Mouse (Mus musculus) C2C12 (cell line): ENCODE data around the gene Tmem17. TPM values are rescaled to one million over a fixed set of nuclear protein-coding genes. Genes with fewer than 3 reads are reported as not detected.

Experiments used
- H3K27me3 ChIP-seq: one replicate; pipeline ENCODE4 v1.6.1; 2011; ENCODE audit not compliant: control insufficient read depth, insufficient read depth, insufficient read length
- H3K36me3 ChIP-seq: one replicate; pipeline ENCODE4 v1.6.1; 2011; ENCODE audit not compliant: control insufficient read depth, insufficient read depth
- H3K4me3 ChIP-seq: one replicate; pipeline ENCODE4 v1.5.1; 2011; ENCODE audit warnings: mild to moderate bottlenecking, control low read depth; ENCODE audit not compliant: poor library complexity, insufficient read depth, severe bottlenecking
- H3K79me2 ChIP-seq: one replicate; pipeline ENCODE4 v1.6.1; 2011; ENCODE audit not compliant: control insufficient read depth, insufficient read depth
- H3K79me3 ChIP-seq: one replicate; pipeline ENCODE4 v1.6.1; 2011; ENCODE audit warnings: low read depth, control low read depth
- H3ac ChIP-seq: one replicate; pipeline ENCODE3; 2011; ENCODE audit warnings: low read depth; ENCODE audit not compliant: control insufficient read depth, insufficient read length
- CEBPB ChIP-seq: IDR thresholded peaks from one replicate; pipeline ENCODE4 v1.6.1; 2011; ENCODE audit warnings: low read depth, mild to moderate bottlenecking, control low read depth, moderate library complexity
- CTCF ChIP-seq: IDR thresholded peaks from one replicate; pipeline ENCODE4 v1.5.1; 2011; ENCODE audit not compliant: control insufficient read depth, insufficient read depth, insufficient read length
- FOSL1 ChIP-seq: IDR thresholded peaks from one replicate; pipeline ENCODE4 v1.8.0; 2011; ENCODE audit warnings: mild to moderate bottlenecking, low read length; ENCODE audit not compliant: poor library complexity, insufficient read depth, severe bottlenecking
- MAX ChIP-seq: IDR thresholded peaks from one replicate; pipeline ENCODE4 v1.6.1; 2011; ENCODE audit warnings: mild to moderate bottlenecking, control low read depth
- MYOD1 ChIP-seq: IDR thresholded peaks from one replicate; pipeline ENCODE4 v1.6.1; 2011; ENCODE audit warnings: low read depth; ENCODE audit not compliant: control insufficient read depth, insufficient read length
- MYOG ChIP-seq: IDR thresholded peaks from one replicate; pipeline ENCODE4 v1.6.1; 2011; ENCODE audit not compliant: control insufficient read depth, insufficient read length; ENCODE audit errors: extremely low read depth
- USF1 ChIP-seq: IDR thresholded peaks from one replicate; pipeline ENCODE4 v1.6.1; 2011; ENCODE audit warnings: low read depth, mild to moderate bottlenecking, control low read depth, moderate library complexity
- polyA plus RNA-seq: library from polyadenylated mRNA; unstranded; fragments of >200 nt; fragmentation: generic; extraction: Trizol; gene quantifications from one replicate; pipeline ENCODE4 v1.2.1, GENCODE M21; 2012; ENCODE audit warnings: missing spikeins

Tmem17 gene
- polyA plus RNA-seq, 1 experiment = 2.7 TPM

- Histone ChIP-seq H3K79me3 (no peaks in the 10 kb centered on the region), H3K27me3 (peaks cover 5% of the 10 kb centered on the region), H3K4me3 (no peak overlapping the region), H3K79me2 (no peaks in the 10 kb centered on the region), H3K36me3 (no peaks in the 10 kb centered on the region), H3ac (no peak overlapping the region)
- TF ChIP-seq MYOG (no peak), MYOD1 (no peak), USF1 (no peak), CTCF (no peak), MAX (no peak), CEBPB (no peak)
These were observed 49.4 kb downstream of the Tmem17 start for GRCm38 (mm10) chr11:22561329-22561592.

GRCm38 (mm10) chr11:22563706-22564105 is 51.8 kb downstream of the Tmem17 start:
- H3K79me2 ChIP-seq = no peaks in the 10 kb centered on the region
- H3K36me3 ChIP-seq = no peaks in the 10 kb centered on the region
- TF ChIP-seq CTCF (no peak), MYOG (no peak), MAX (no peak), FOSL1 (no peak), MYOD1 (no peak), USF1 (no peak), CEBPB (no peak)
- no peak overlapping the region for H3ac ChIP-seq
- H3K27me3 ChIP-seq = peaks cover 5% of the 10 kb centered on the region
- H3K79me3 ChIP-seq = no peaks in the 10 kb centered on the region
- no peak overlapping the region for H3K4me3 ChIP-seq

GRCm38 (mm10) chr11:22564676-22565075 is 52.8 kb downstream of the Tmem17 start:
- Histone ChIP-seq H3K4me3 (no peak overlapping the region), H3K27me3 (peaks cover 5% of the 10 kb centered on the region), H3K79me2 (no peaks in the 10 kb centered on the region), H3K36me3 (no peaks in the 10 kb centered on the region), H3ac (no peak overlapping the region), H3K79me3 (no peaks in the 10 kb centered on the region)
- TF ChIP-seq CTCF (no peak), CEBPB (no peak), FOSL1 (no peak), USF1 (no peak), MYOD1 (no peak), MAX (no peak), MYOG (no peak)

Other genes with a start within 250 kb of the Tmem17 start
- 2.2 TPM for gene Ehbp1, start 169.8 kb upstream of the Tmem17 start, polyA plus RNA-seq